Mouse (Mus musculus) neural tube, embryonic 13.5 days (tissue): Measurements from ENCODE around the gene Kyat3. TPM values are rescaled to one million over a fixed set of nuclear protein-coding genes. Genes with fewer than 3 reads are reported as not detected.
"Not testable (repeated sequence)": the region's sequence is repeated elsewhere in the genome, so short reads cannot be mapped to it uniquely, and the experiment has no call there.

ENCODE experiments used
- ATAC-seq: fragments of 200-750 bp; cut with Nextera tagmentation; 2 replicates; pipeline ENCODE4 v1.8.0; 2017; ENCODE audit warnings: low read depth, mild to moderate bottlenecking, moderate TSS enrichment, moderate library complexity
- H3K27ac ChIP-seq: fragments of 300-500 bp; sonication (generic); replicated peaks from 2 replicates; pipeline ENCODE4 v1.5.1; 2015; ENCODE audit warnings: moderate library complexity, mild to moderate bottlenecking, inconsistent platforms
- H3K27me3 ChIP-seq: fragments of 300-500 bp; sonication (generic); 2 replicates; pipeline ENCODE4 v1.6.1; 2015; ENCODE audit warnings: mild to moderate bottlenecking, inconsistent platforms
- H3K36me3 ChIP-seq: fragments of 300-500 bp; sonication (generic); 2 replicates; pipeline ENCODE4 v1.6.1; 2015; ENCODE audit warnings: mild to moderate bottlenecking, inconsistent platforms
- H3K4me1 ChIP-seq: fragments of 300-500 bp; sonication (generic); replicated peaks from 2 replicates; pipeline ENCODE4 v1.6.1; 2015; ENCODE audit warnings: inconsistent platforms
- H3K4me2 ChIP-seq: fragments of 300-500 bp; sonication (generic); 2 replicates; pipeline ENCODE4 v1.6.1; 2015; ENCODE audit warnings: inconsistent platforms, mild to moderate bottlenecking, moderate library complexity
- H3K4me3 ChIP-seq: fragments of 300-500 bp; sonication (generic); 2 replicates; pipeline ENCODE4 v1.5.1; 2015; ENCODE audit warnings: mild to moderate bottlenecking, inconsistent platforms
- H3K9ac ChIP-seq: fragments of 300-500 bp; sonication (generic); 2 replicates; pipeline ENCODE4 v1.6.1; 2015; ENCODE audit warnings: moderate library complexity, mild to moderate bottlenecking, inconsistent platforms
- H3K9me3 ChIP-seq: fragments of 300-500 bp; sonication (generic); 2 replicates; pipeline ENCODE4 v1.6.1; 2016; ENCODE audit warnings: inconsistent platforms
- WGBS: fragments of 180-500 bp; shearing (Covaris S2); methylation state at CpG from one replicate; pipeline ENCODE4 v1.1.7; 2015; 5-methylcytosine and 5-hydroxymethylcytosine counted together
- polyA plus RNA-seq: library from polyadenylated mRNA; unstranded; fragments of >200 nt; fragmentation: Nextera tagmentation; extraction: Ambion mirVana; gene quantifications from 2 replicates; pipeline ENCODE4 v1.2.1, GENCODE M21; 2015

The Kyat3 gene
- polyA plus RNA-seq, 1 experiment from 2014 or later: 7.6 TPM

DNA sequence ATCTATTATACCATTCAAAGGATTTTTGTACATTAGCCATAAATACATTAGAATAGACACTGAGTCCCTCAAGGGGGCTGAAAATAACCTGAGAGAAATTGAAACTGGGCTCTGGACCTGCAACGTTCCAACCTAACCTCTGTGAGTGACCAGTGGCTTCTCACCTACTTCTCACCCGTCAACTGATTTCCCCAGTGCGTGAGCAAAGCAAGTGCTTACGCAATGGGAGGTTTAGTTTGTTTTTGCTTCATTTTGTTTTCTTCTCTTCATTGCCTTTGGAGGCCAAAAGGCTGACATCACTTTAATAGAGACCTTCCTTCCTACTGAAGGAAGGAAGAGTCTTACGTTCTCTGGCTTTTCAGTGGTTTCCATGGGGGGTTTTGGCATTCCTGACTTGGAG, 10.5 kb downstream of the Kyat3 start:
- no peak for ATAC-seq
- Histone ChIP-seq H3K36me3 (no peaks in the 10 kb centered on the region), H3K27ac (no peak overlapping the region), H3K4me3 (no peak overlapping the region), H3K4me2 (no peak overlapping the region), H3K27me3 (no peaks in the 10 kb centered on the region), H3K4me1 (no peaks in the 10 kb centered on the region), H3K9me3 (no peaks in the 10 kb centered on the region; the same call in 1 of the 2 replicates), H3K9ac (no peak overlapping the region)
- WGBS: 94% methylated on average over 5 of the region's 5 CpGs

DNA sequence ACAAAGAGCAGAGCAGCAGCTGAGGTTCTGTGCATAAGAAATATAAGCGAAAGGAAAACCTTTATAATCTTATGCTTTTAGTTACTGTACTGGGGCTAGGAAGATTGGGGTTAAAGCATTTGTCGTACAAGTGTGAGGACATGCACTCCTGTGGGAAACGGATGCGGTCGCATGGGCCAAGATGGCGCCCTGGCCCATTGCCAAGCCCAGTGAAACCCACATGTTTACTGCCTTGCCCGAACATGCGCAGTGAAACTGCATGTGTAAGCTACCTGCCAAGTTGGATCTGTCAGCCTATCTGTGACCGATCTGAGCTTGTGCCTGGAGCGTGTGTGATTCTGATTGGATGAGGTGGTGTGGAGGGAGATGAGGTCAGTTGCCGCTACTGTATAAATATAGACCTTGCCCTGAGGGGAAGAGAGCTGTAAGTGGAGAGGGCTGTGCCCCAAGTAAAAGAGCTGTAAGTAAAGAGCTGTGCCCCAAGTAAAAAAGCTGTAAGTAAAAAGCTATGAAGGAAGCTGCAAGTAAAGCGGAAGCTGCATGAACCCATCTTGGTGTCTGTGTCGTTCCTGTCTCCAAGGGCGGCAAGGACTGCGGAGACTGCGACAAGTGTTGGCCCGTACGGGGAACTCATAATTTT, 11.7 kb downstream of the Kyat3 start:
- not testable (repeated sequence) for H3K27ac ChIP-seq, H3K4me2 ChIP-seq, H3K4me3 ChIP-seq, H3K9ac ChIP-seq, H3K9me3 ChIP-seq, H3K4me1 ChIP-seq, H3K36me3 ChIP-seq, ATAC-seq, H3K27me3 ChIP-seq
- WGBS: 95% methylated on average over 18 of the region's 18 CpGs

GRCm38 (mm10) chr3:142725481-142725880, 24.6 kb downstream of the Kyat3 start:
- H3K4me2 ChIP-seq: no peak overlapping the region
- no peak for ATAC-seq
- no peak overlapping the region for H3K9ac ChIP-seq
- no peak overlapping the region for H3K4me3 ChIP-seq
- WGBS: 72% methylated on average over 2 of the region's 2 CpGs
- no peaks in the 10 kb centered on the region for H3K36me3 ChIP-seq
- H3K27ac ChIP-seq: no peak overlapping the region
- no peaks in the 10 kb centered on the region for H3K27me3 ChIP-seq
- H3K9me3 ChIP-seq: no peaks in the 10 kb centered on the region
- H3K4me1 ChIP-seq: no peaks in the 10 kb centered on the region

DNA sequence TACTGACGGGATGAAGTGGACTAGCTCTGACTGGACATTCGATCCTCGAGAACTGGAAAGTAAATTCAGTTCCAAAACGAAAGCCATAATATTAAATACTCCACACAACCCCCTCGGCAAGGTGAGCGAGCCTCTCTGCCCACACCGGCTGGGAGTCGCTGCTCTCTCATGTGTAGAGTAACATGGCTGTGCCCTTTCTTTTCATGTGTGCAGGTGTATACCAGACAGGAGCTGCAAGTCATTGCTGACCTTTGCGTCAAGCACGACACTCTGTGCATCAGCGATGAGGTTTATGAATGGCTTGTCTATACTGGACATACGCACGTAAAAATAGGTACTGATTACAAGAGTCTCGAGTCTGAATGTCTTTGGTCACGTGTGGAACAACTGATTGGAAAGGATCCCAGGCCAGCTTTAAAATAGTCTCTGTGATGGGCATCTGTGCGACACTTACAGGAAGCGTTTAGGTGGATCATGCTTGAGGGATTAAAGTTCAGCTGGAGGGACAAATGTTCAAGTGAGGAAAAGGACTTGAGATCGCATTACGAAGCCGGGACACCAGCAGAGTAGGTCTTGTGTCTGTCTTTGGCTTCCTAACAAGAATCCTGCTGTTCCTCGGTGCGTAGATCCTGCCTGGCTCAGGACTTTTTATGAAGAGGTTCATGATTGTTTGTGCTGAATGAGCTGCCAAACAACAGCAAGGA, 25.3 kb downstream of the Kyat3 start:
- H3K36me3 ChIP-seq: no peaks in the 10 kb centered on the region
- no peak overlapping the region for H3K4me2 ChIP-seq
- no peak overlapping the region for H3K4me3 ChIP-seq
- no peak overlapping the region for H3K27ac ChIP-seq
- no peak overlapping the region for H3K9ac ChIP-seq
- no peaks in the 10 kb centered on the region for H3K9me3 ChIP-seq
- ATAC-seq: no peak
- WGBS: 89% methylated on average over 22 of the region's 22 CpGs
- no peaks in the 10 kb centered on the region for H3K4me1 ChIP-seq
- no peaks in the 10 kb centered on the region for H3K27me3 ChIP-seq

- 88% methylated on average over 12 of the region's 12 CpGs for WGBS
- no peaks in the 10 kb centered on the region for H3K27me3 ChIP-seq
- no peak for ATAC-seq
Measured at GRCm38 (mm10) chr3:142734291-142734690, 33.4 kb downstream of the Kyat3 start.

GRCm38 (mm10) chr3:142740896-142741295, 40.0 kb downstream of the Kyat3 start:
- Histone ChIP-seq H3K4me3 (no peak overlapping the region), H3K4me1 (no peaks in the 10 kb centered on the region), H3K4me2 (no peak overlapping the region), H3K27me3 (no peaks in the 10 kb centered on the region), H3K36me3 (no peaks in the 10 kb centered on the region), H3K9ac (no peak overlapping the region), H3K9me3 (no peaks in the 10 kb centered on the region), H3K27ac (no peak overlapping the region)
- 83% methylated on average over 7 of the region's 7 CpGs for WGBS
- ATAC-seq: no peak

More at GRCm38 (mm10) chr3:142734291-142734690, 33.4 kb downstream of the Kyat3 start:
- Histone ChIP-seq H3K27ac (no peak overlapping the region), H3K4me3 (no peak overlapping the region), H3K36me3 (no peaks in the 10 kb centered on the region), H3K4me1 (no peaks in the 10 kb centered on the region), H3K9me3 (no peaks in the 10 kb centered on the region), H3K9ac (no peak overlapping the region), H3K4me2 (no peak overlapping the region)

- ATAC-seq: 0 out of 2 replicates have a peak, but pooled peaks have one; percentile 43
- Histone ChIP-seq H3K27ac (no peak overlapping the region), H3K4me3 (no peak overlapping the region), H3K4me2 (no peak overlapping the region), H3K27me3 (no peaks in the 10 kb centered on the region), H3K4me1 (no peaks in the 10 kb centered on the region), H3K9me3 (no peaks in the 10 kb centered on the region), H3K36me3 (no peaks in the 10 kb centered on the region), H3K9ac (no peak overlapping the region)
- 63% methylated on average over 21 of the region's 21 CpGs for WGBS
Measured at GRCm38 (mm10) chr3:142743973-142744898, 43.4 kb downstream of the Kyat3 start.

DNA sequence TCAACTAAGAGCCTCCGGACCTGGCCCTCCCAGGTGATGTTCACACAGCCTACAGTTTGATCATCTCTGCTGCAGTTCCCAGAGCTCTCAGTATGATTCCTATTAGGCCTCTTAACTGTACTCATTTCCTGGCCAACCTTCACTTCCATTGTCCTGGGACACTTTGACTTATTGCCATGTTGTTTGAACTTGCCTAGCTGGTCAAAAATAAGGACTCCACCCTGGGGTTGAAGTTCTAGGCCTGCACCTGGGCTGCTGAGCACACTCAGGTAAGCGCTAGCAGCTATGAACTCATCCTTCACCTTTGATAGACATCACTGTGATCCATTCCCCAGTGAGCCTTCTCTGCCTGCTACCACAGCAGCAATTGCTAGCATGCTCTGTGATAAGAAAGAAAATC, 44.2 kb downstream of the Kyat3 start:
- H3K27ac ChIP-seq: no peak overlapping the region
- H3K27me3 ChIP-seq: no peaks in the 10 kb centered on the region
- WGBS: 98% methylated on average over 2 of the region's 2 CpGs
- H3K4me1 ChIP-seq: no peaks in the 10 kb centered on the region
- no peak for ATAC-seq
- no peak overlapping the region for H3K4me2 ChIP-seq
- no peaks in the 10 kb centered on the region for H3K36me3 ChIP-seq
- H3K4me3 ChIP-seq: no peak overlapping the region
- H3K9ac ChIP-seq: no peak overlapping the region
- no peaks in the 10 kb centered on the region for H3K9me3 ChIP-seq

GRCm38 (mm10) chr3:142747673-142748072, 46.8 kb downstream of the Kyat3 start:
- H3K9ac ChIP-seq: no peak overlapping the region
- no peaks in the 10 kb centered on the region for H3K36me3 ChIP-seq
- H3K27ac ChIP-seq: no peak overlapping the region
- H3K9me3 ChIP-seq: no peaks in the 10 kb centered on the region
- no peak overlapping the region for H3K4me2 ChIP-seq
- H3K27me3 ChIP-seq: no peaks in the 10 kb centered on the region
- 95% methylated on average over 7 of the region's 7 CpGs for WGBS
- no peak for ATAC-seq
- no peak overlapping the region for H3K4me3 ChIP-seq
- H3K4me1 ChIP-seq: no peaks in the 10 kb centered on the region

- no peaks in the 10 kb centered on the region for H3K36me3 ChIP-seq
- H3K4me1 ChIP-seq: no peaks in the 10 kb centered on the region
- H3K9me3 ChIP-seq: no peaks in the 10 kb centered on the region
- no peaks in the 10 kb centered on the region for H3K27me3 ChIP-seq
- no peak overlapping the region for H3K9ac ChIP-seq
- H3K4me2 ChIP-seq: no peak overlapping the region
- no peak overlapping the region for H3K4me3 ChIP-seq
- no peak for ATAC-seq
- no peak overlapping the region for H3K27ac ChIP-seq
- WGBS: 89% methylated on average over 16 of the region's 16 CpGs
Measured at GRCm38 (mm10) chr3:142749131-142749530, 48.3 kb downstream of the Kyat3 start.

GRCm38 (mm10) chr3:142755132-142755867, 54.4 kb downstream of the Kyat3 start:
- WGBS: 79% methylated on average over 18 of the region's 18 CpGs
- no peak for ATAC-seq
- no peaks in the 10 kb centered on the region for H3K4me1 ChIP-seq
- H3K4me2 ChIP-seq: no peak overlapping the region
- no peak overlapping the region for H3K27ac ChIP-seq
- no peak overlapping the region for H3K4me3 ChIP-seq
- H3K36me3 ChIP-seq: no peaks in the 10 kb centered on the region
- H3K9ac ChIP-seq: no peak overlapping the region
- no peaks in the 10 kb centered on the region for H3K9me3 ChIP-seq
- H3K27me3 ChIP-seq: no peaks in the 10 kb centered on the region
